Mouse (Mus musculus) spleen, adult 2 months (tissue): Measurements from ENCODE around the gene Fam166a. TPM values are rescaled to one million over a fixed set of nuclear protein-coding genes. Genes with fewer than 3 reads are reported as not detected.

Experiments used
- DNase-seq, 2 experiments: peaks; one replicate each; pipeline versions ENCODE4 v3.0.0 to v3.0.0-alpha.2; 2012 to 2021; ENCODE audit warnings: low spot score in 2 of 2, low read depth in 1 of 2
- H3K27ac ChIP-seq: fragments of 200-500 bp; 2 replicates; pipeline ENCODE4 v1.5.1; 2012; ENCODE audit warnings: low read length, inconsistent platforms; ENCODE audit not compliant: insufficient read depth
- H3K27me3 ChIP-seq: fragments of 200-500 bp; 2 replicates; pipeline ENCODE4 v1.6.1; 2012; ENCODE audit warnings: mild to moderate bottlenecking, moderate library complexity, low read length, inconsistent platforms; ENCODE audit not compliant: control insufficient read depth, insufficient read depth
- H3K36me3 ChIP-seq: fragments of 200-500 bp; 2 replicates; pipeline ENCODE4 v1.6.1; 2012; ENCODE audit warnings: mild to moderate bottlenecking, low read length, inconsistent platforms; ENCODE audit not compliant: control insufficient read depth, insufficient read depth
- H3K4me1 ChIP-seq: fragments of 200-500 bp; 2 replicates; pipeline ENCODE4 v1.6.1; 2011; ENCODE audit warnings: inconsistent platforms; ENCODE audit not compliant: control insufficient read depth, insufficient read depth, insufficient read length
- H3K4me3 ChIP-seq: fragments of 200-500 bp; 2 replicates; pipeline ENCODE4 v1.5.1; 2011; ENCODE audit warnings: mild to moderate bottlenecking, inconsistent platforms; ENCODE audit not compliant: insufficient read depth, insufficient read length; ENCODE audit errors: extremely low read depth
- CTCF ChIP-seq: fragments of 200-500 bp; IDR thresholded peaks from 2 replicates; pipeline ENCODE4 v1.5.1; 2011; ENCODE audit warnings: mild to moderate bottlenecking, inconsistent platforms; ENCODE audit not compliant: insufficient read depth, insufficient read length, insufficient replicate concordance; ENCODE audit errors: extremely low read depth
- POLR2A ChIP-seq: fragments of 200-500 bp; IDR thresholded peaks from 2 replicates; pipeline ENCODE4 v1.6.1; 2011; ENCODE audit warnings: low read depth, low read length, inconsistent platforms
- WGBS: fragments of 180-500 bp; shearing (Covaris S2); methylation state at CpG from one replicate; pipeline ENCODE4 v1.1.7; 2018; 5-methylcytosine and 5-hydroxymethylcytosine counted together
- polyA plus RNA-seq: library from polyadenylated mRNA; depleted of rRNA; stranded (reverse); fragments of >200 nt; gene quantifications from 2 replicates; pipeline ENCODE4 v1.2.3, GENCODE M21; 2012; rRNA removed

The Fam166a gene
- 0.11 and 0.16 TPM in 2 replicates for polyA plus RNA-seq

DNA sequence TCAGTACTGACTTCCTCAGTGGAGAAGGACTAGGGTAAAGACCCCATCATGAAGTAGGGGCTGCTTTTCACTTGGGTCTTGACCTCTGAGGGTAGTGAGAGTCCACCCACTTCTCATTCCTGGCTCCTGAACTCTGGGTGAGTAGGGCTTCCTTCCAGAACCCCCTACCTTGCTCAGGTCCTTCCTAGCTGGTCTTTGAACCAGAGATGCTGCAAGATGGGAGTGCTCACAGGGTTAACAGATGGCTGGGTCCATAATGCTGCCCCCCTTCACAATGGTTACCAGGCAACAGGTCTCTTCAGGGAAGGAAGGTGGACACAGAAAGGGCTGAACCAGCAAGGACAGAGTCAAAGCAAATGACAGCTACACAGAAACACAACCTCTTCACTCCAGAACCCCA lies at the start of gene Fam166a:
Gene Fam166a, plus strand, starts transcription at position 301 of the 400 bp plus-strand sequence.
- TF ChIP-seq POLR2A (no peak), CTCF (no peak)

DNA sequence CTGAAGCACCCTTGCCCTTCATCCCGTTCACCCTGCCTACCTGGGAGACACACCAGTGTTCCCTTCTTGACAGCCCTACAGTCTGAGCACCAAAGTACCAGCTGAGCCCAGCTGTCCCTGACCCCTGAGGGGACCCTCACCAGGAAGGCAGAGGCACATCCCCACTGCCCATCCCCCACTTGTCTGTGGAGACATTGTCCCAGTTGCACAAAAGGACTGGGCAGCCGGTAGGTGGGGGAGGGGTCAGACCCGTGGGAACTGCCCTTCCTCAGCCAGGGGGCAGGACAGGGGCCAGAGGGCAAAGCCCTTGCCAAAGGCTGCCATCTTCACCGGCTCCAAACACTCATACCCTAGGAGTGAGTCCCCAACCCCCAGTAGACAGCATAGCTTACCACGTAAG lies 48.8 kb upstream of the Fam166a start:
- Histone ChIP-seq H3K27me3 (no peaks in the 10 kb centered on the region), H3K36me3 (no peaks in the 10 kb centered on the region), H3K4me1 (peaks cover 16% of the 10 kb centered on the region; the same call in 1 of the 2 replicates), H3K4me3 (no peak overlapping the region), H3K27ac (no peak overlapping the region)
- DNase-seq, result no peak
- WGBS, result 67% methylated on average over 5 of the region's 5 CpGs
- TF ChIP-seq POLR2A, result no peak
- TF ChIP-seq CTCF, result no peak

More for the DNA sequence above, at the start of gene Fam166a:
- Histone ChIP-seq H3K27me3 (no peaks in the 10 kb centered on the region), H3K27ac (no peak within 1 kb of the TSS), H3K36me3 (peaks cover 3% of the 10 kb centered on the region; the same call in 1 of the 2 replicates), H3K4me3 (no peak within 1 kb of the TSS), H3K4me1 (peaks cover 1% of the 10 kb centered on the region; the same call in 1 of the 2 replicates)
- no peak for DNase-seq

DNA sequence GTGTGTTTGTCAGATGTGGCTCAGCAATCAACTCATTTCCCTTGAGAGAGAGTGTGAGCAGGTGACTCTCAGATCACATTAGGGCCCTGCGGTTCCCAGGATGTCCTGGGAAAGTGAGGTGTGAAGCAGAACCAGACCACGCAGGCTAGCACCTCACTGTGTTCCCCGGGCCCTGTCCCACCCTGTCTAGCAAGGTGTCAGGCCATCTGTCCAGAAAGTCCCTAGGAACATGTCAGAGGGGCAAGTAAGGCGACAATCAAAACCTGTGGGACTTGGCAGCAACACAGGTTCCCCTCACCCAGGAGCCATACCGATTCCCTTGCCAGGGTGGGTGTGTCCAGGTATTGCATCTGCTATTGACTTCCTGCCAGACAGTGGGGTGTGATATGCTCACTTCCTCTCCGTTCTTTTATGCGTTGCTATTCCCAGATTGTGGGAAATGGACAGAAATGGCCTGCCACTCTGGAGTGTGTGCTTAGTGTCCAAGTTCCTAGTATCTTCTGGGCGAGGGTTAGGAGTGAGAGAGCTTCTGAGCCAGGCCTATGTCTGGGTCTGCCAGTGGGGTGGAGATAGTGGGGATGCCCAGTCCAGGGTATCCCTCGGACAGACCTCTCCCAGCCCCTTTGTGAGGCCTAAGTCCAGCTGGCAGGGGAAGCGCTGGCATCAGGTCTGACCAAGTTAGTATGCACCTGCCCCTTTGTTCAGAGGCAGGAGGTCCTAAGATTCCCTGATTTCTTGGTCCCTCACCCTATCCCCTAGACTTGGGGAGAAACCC lies 48.0 kb upstream of the Fam166a start:
- no peak overlapping the region for H3K27ac ChIP-seq
- no peaks in the 10 kb centered on the region for H3K36me3 ChIP-seq
- peaks cover 16% of the 10 kb centered on the region; the same call in 1 of the 2 replicates for H3K4me1 ChIP-seq
- TF ChIP-seq POLR2A (no peak), CTCF (no peak)
- H3K4me3 ChIP-seq, result no peak overlapping the region
- WGBS, result 48% methylated on average over 10 of the region's 10 CpGs
- H3K27me3 ChIP-seq, result no peaks in the 10 kb centered on the region
- no peak for DNase-seq

GRCm38 (mm10) chr2:25171101-25171768 lies 47.3 kb upstream of the Fam166a start:
- Histone ChIP-seq H3K4me1 (peaks cover 16% of the 10 kb centered on the region; the same call in 1 of the 2 replicates), H3K4me3 (no peak overlapping the region), H3K36me3 (no peaks in the 10 kb centered on the region), H3K27me3 (no peaks in the 10 kb centered on the region), H3K27ac (no peak overlapping the region)
- TF ChIP-seq CTCF, result no peak
- no peak for TF ChIP-seq POLR2A
- no peak for DNase-seq
- 94% methylated on average over 6 of the region's 6 CpGs for WGBS

DNA sequence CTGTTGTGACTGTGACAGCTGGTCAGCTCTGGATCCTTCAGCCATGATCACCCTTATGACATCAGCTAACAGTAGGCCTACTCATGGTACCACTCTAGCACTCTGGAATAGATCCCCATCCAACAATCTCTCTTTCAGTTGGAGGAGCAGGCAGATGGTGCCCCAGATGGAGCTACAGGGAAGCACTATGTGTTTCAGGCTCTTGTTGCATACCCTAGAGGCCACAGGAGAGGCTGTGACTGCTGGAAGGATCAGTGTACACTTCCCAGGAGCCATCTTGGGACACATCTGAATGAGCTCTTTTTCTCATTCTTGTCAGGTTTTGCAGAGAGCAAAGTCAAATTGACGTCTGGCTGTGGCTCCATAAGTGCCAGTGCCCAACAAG lies 46.8 kb upstream of the Fam166a start:
- no peak for TF ChIP-seq CTCF
- no peak for TF ChIP-seq POLR2A
- H3K4me1 ChIP-seq, result peaks cover 16% of the 10 kb centered on the region; the same call in 1 of the 2 replicates

DNA sequence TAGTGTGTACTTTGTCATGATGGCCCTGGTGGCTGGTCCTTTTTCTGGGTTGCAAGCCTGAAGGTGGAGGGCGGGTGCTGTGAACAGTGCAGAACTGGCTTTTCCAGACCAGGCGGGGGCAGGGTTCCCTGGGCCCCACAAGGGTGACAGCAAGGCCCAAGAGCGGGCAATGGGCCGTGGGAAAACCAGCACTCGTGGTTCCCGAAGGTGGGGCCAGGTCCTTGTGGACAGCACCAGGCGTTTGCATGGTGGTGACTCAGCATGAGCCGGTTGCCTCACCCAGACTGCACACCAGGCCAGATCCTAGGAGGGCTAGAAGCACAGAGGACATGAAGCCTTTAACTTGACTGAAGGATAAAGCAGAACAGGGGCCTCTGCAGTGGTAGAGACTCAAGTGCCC lies 45.9 kb upstream of the Fam166a start:
- Histone ChIP-seq H3K27me3 (no peaks in the 10 kb centered on the region), H3K4me3 (no peak overlapping the region), H3K36me3 (no peaks in the 10 kb centered on the region), H3K27ac (no peak overlapping the region), H3K4me1 (peaks cover 11% of the 10 kb centered on the region; the same call in 1 of the 2 replicates)
- WGBS, result 61% methylated on average over 8 of the region's 8 CpGs
- TF ChIP-seq CTCF (no peak), POLR2A (no peak)
- no peak for DNase-seq

More for the DNA sequence above, 46.8 kb upstream of the Fam166a start:
- H3K4me3 ChIP-seq, result no peak overlapping the region
- 83% methylated on average over 1 of the region's 1 CpGs for WGBS
- H3K36me3 ChIP-seq, result no peaks in the 10 kb centered on the region
- no peak overlapping the region for H3K27ac ChIP-seq
- H3K27me3 ChIP-seq, result no peaks in the 10 kb centered on the region
- no peak for DNase-seq
